Comparison of ENCODE assay signal across 8 mouse cellular contexts in the genomic region with DNA sequence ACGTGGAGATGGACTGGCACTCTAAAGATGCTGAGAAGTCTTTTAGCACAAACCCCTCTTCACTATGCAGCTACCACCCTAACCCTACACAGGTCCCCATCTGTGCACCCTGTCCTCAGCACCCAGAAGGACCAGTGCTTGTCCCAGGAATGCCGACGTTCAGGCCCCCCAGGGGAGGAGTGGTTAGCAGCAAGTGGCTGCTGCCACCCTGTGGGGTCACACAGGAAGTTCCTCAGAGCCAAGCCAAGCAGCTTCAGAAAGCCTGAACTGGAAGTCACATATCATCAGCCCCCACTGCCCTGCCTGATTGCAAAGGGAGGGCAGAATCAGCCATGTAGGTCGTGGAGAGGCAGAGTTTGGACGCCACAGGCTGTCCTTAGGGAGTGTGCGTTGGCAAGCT. TPM values are rescaled to one million over a fixed set of nuclear protein-coding genes. Genes with fewer than 3 reads are reported as not detected.
DNase-seq lines count a peak whose midpoint lies in the region; ATAC-seq and TF ChIP-seq lines count a peak whose summit lies in the region.

No protein-coding gene starts in this region.

- H3K4me3 ChIP-seq in forebrain, postnatal 0 days (ENCODE audit: low read depth, low read length): no peak overlapping the region
- no peak overlapping the region for H3K4me3 ChIP-seq in forebrain, embryonic 16.5 days (replicated peaks; ENCODE audit: low read length)
- H3K4me3 ChIP-seq in embryonic facial prominence, embryonic 14.5 days (ENCODE audit: low read depth, low read length): no peak overlapping the region
- no peak overlapping the region for H3K4me3 ChIP-seq in lung, adult 2 months (replicated peaks; ENCODE audit: extremely low read depth, low read depth, low read length)

- H3K4me2 ChIP-seq in forebrain, postnatal 0 days (ENCODE audit: low read depth): no peak overlapping the region
- no peak overlapping the region for H3K4me2 ChIP-seq in forebrain, embryonic 16.5 days (ENCODE audit: low read length)
- no peak overlapping the region for H3K4me2 ChIP-seq in embryonic facial prominence, embryonic 14.5 days (ENCODE audit: low read depth, low read length)

- no peaks in the 10 kb centered on the region for H3K27me3 ChIP-seq in forebrain, postnatal 0 days (ENCODE audit: insufficient read depth, low read length)
- no peaks in the 10 kb centered on the region for H3K27me3 ChIP-seq in forebrain, embryonic 16.5 days (replicated peaks; ENCODE audit: control insufficient read depth, insufficient read depth, low read length)
- H3K27me3 ChIP-seq in embryonic facial prominence, embryonic 14.5 days (replicated peaks; ENCODE audit: control insufficient read depth, insufficient read depth, low read length): no peaks in the 10 kb centered on the region

- H3K9me3 ChIP-seq in forebrain, postnatal 0 days (ENCODE audit: low read length): no peaks in the 10 kb centered on the region
- no peaks in the 10 kb centered on the region for H3K9me3 ChIP-seq in forebrain, embryonic 16.5 days (ENCODE audit: control insufficient read depth, low read length)
- no peaks in the 10 kb centered on the region for H3K9me3 ChIP-seq in embryonic facial prominence, embryonic 14.5 days (ENCODE audit: control insufficient read depth, low read length)

- no peak for DNase-seq in forebrain, postnatal 0 days
- DNase-seq in spleen, adult 18-20 months: peak; percentile 41 to 54
- no peak for DNase-seq in spleen, adult 12 weeks (ENCODE audit: low spot score)
- DNase-seq in embryonic facial prominence, embryonic 14.5 days (ENCODE audit: low spot score): peak; percentile 32
- peak; percentile 31 for DNase-seq in lung, adult 2 months
- peak; percentile 30 to 70 for DNase-seq in spleen, postnatal 4 days (ENCODE audit: low spot score in 2 of 2)
- no peak for DNase-seq in urinary bladder, adult 2 months (ENCODE audit: low spot score)

- 32% methylated on average over 6 of the region's 6 CpGs for WGBS in forebrain, postnatal 0 days
- 33% methylated on average over 6 of the region's 6 CpGs for WGBS in forebrain, embryonic 16.5 days
- WGBS in embryonic facial prominence, embryonic 14.5 days: 24% methylated on average over 6 of the region's 6 CpGs
- WGBS in lung, adult 2 months: 22% methylated on average over 6 of the region's 6 CpGs

- H3K4me1 ChIP-seq in forebrain, postnatal 0 days (ENCODE audit: insufficient read depth): no peaks in the 10 kb centered on the region
- H3K4me1 ChIP-seq in forebrain, embryonic 16.5 days (replicated peaks; ENCODE audit: control insufficient read depth, insufficient read depth, low read length): peaks cover 2% of the 10 kb centered on the region; the same call in 1 of the 2 replicates
- no peaks in the 10 kb centered on the region for H3K4me1 ChIP-seq in embryonic facial prominence, embryonic 14.5 days (ENCODE audit: control insufficient read depth, insufficient read depth, low read length)
- H3K4me1 ChIP-seq in lung, adult 2 months (ENCODE audit: control insufficient read depth, insufficient read depth, low read length): peaks cover 10% of the 10 kb centered on the region

- H3K9ac ChIP-seq in forebrain, postnatal 0 days: no peak overlapping the region
- no peak overlapping the region for H3K9ac ChIP-seq in forebrain, embryonic 16.5 days (replicated peaks; ENCODE audit: low read depth, low read length)
- H3K9ac ChIP-seq in embryonic facial prominence, embryonic 14.5 days (ENCODE audit: low read depth, low read length): no peak overlapping the region

- no peak for TF ChIP-seq POLR2A in lung, adult 2 months (IDR thresholded peaks at IDR 0.05; ENCODE audit: borderline replicate concordance, extremely low read depth, low read depth, low read length)

- peak; percentile 80 for TF ChIP-seq CTCF in forebrain, postnatal 0 days (IDR thresholded peaks at IDR 0.05; ENCODE audit: low read depth)
- peak; percentile 75 for TF ChIP-seq CTCF in lung, adult 2 months (IDR thresholded peaks at IDR 0.05; ENCODE audit: insufficient read depth, low read length)

- H3K27ac ChIP-seq in forebrain, postnatal 0 days (ENCODE audit: low read depth, low read length): no peak overlapping the region
- no peak overlapping the region for H3K27ac ChIP-seq in forebrain, embryonic 16.5 days (ENCODE audit: low read length)
- H3K27ac ChIP-seq in embryonic facial prominence, embryonic 14.5 days (replicated peaks; ENCODE audit: low read depth, low read length): no peak overlapping the region

- H3K36me3 ChIP-seq in forebrain, postnatal 0 days (ENCODE audit: insufficient read depth): no peaks in the 10 kb centered on the region
- no peaks in the 10 kb centered on the region for H3K36me3 ChIP-seq in forebrain, embryonic 16.5 days (ENCODE audit: control insufficient read depth, insufficient read depth)
- no peaks in the 10 kb centered on the region for H3K36me3 ChIP-seq in embryonic facial prominence, embryonic 14.5 days (ENCODE audit: control insufficient read depth, insufficient read depth, low read length)

- ATAC-seq in forebrain, postnatal 0 days: 0 out of 2 replicates have a peak, but pooled peaks have one; percentile 26
- ATAC-seq in forebrain, embryonic 16.5 days: no peak
- 0 out of 2 replicates have a peak, but pooled peaks have one; percentile 22 for ATAC-seq in embryonic facial prominence, embryonic 14.5 days (ENCODE audit: low read depth)

RNA-seq across cellular contexts. Expression of gene Blm, which starts 45.4 kb away (rescaled TPM):
- total RNA-seq in forebrain, postnatal 0 days (2014; rRNA removed): 7.1 and 10.4 TPM in 2 replicates
- 3.1 and 5.5 TPM in 2 replicates for polyA plus RNA-seq in forebrain, postnatal 0 days (2015; fragmentation: Nextera tagmentation; extraction: Ambion mirVana)
- polyA plus RNA-seq in forebrain, embryonic 16.5 days (2015; fragmentation: Nextera tagmentation; extraction: Ambion mirVana): 13.5 and 14.8 TPM in 2 replicates
- polyA plus RNA-seq in embryonic facial prominence, embryonic 14.5 days (2014; fragmentation: Nextera tagmentation; extraction: Ambion mirVana): 13.1 and 17.1 TPM in 2 replicates
- polyA plus RNA-seq in lung, adult 2 months (2012; rRNA removed): 0.42 and 0.75 TPM in 2 replicates
- 2.3 and 2.7 TPM in 2 replicates for polyA plus RNA-seq in urinary bladder, adult 2 months (2012; rRNA removed)

Comparison
In these comparisons a context has a peak if more than half of its experiments do, and no peak if none do; other contexts are left out.
1. DNase-seq: peak in spleen, adult 18-20 months (2 of 2), embryonic facial prominence, embryonic 14.5 days (single experiment), lung, adult 2 months (single experiment) and spleen, postnatal 4 days (2 of 2); none in forebrain, postnatal 0 days (single experiment), spleen, adult 12 weeks (single experiment) and urinary bladder, adult 2 months (single experiment).